Mouse (Mus musculus): Measurements from ENCODE around the gene Specc1. TPM values are rescaled to one million over a fixed set of nuclear protein-coding genes. Genes with fewer than 3 reads are reported as not detected.
A peak's percentile ranks its signal among the peaks of the same experiment; 100 is the strongest.

The Specc1 gene
- polyA plus RNA-seq, 1 experiment = 79.7 TPM

- TF ChIP-seq CTCF (IDR thresholded peaks at IDR 0.05; ENCODE audit: borderline replicate concordance, insufficient read depth, low read depth, low read length) = no peak
- TF ChIP-seq POLR2A (IDR thresholded peaks at IDR 0.05; ENCODE audit: borderline replicate concordance, insufficient read depth, low read length) = no peak
- WGBS = 98% methylated on average over 1 of the region's 1 CpGs
- Histone ChIP-seq H3K4me3 (replicated peaks; ENCODE audit: insufficient read depth, low read depth, low read length) (no peak overlapping the region), H3K27ac (ENCODE audit: insufficient read depth, low read length) (no peak overlapping the region), H3K27me3 (ENCODE audit: control insufficient read depth, insufficient read depth, low read length) (no peaks in the 10 kb centered on the region), H3K4me1 (ENCODE audit: control insufficient read depth, insufficient read depth, low read length) (no peaks in the 10 kb centered on the region)
- DNase-seq = no peak
Measured at GRCm38 (mm10) chr11:61937761-61938160, 18.8 kb upstream of the Specc1 start.

GRCm38 (mm10) chr11:61942903-61943302 lies 13.7 kb upstream of the Specc1 start:
- H3K27ac ChIP-seq (ENCODE audit: insufficient read depth, low read length) = no peak overlapping the region
- H3K4me3 ChIP-seq (replicated peaks; ENCODE audit: insufficient read depth, low read depth, low read length) = no peak overlapping the region
- 93% methylated on average over 2 of the region's 2 CpGs for WGBS
- no peaks in the 10 kb centered on the region for H3K4me1 ChIP-seq (ENCODE audit: control insufficient read depth, insufficient read depth, low read length)
- DNase-seq = no peak
- no peaks in the 10 kb centered on the region for H3K27me3 ChIP-seq (ENCODE audit: control insufficient read depth, insufficient read depth, low read length)
- TF ChIP-seq CTCF (IDR thresholded peaks at IDR 0.05; ENCODE audit: borderline replicate concordance, insufficient read depth, low read depth, low read length) (no peak), POLR2A (IDR thresholded peaks at IDR 0.05; ENCODE audit: borderline replicate concordance, insufficient read depth, low read length) (no peak)

GRCm38 (mm10) chr11:61944417-61944816 lies 12.1 kb upstream of the Specc1 start:
- Histone ChIP-seq H3K4me1 (ENCODE audit: control insufficient read depth, insufficient read depth, low read length) (no peaks in the 10 kb centered on the region), H3K27ac (ENCODE audit: insufficient read depth, low read length) (no peak overlapping the region), H3K27me3 (ENCODE audit: control insufficient read depth, insufficient read depth, low read length) (no peaks in the 10 kb centered on the region), H3K4me3 (replicated peaks; ENCODE audit: insufficient read depth, low read depth, low read length) (no peak overlapping the region)
- TF ChIP-seq CTCF (IDR thresholded peaks at IDR 0.05; ENCODE audit: borderline replicate concordance, insufficient read depth, low read depth, low read length) = no peak
- TF ChIP-seq POLR2A (IDR thresholded peaks at IDR 0.05; ENCODE audit: borderline replicate concordance, insufficient read depth, low read length) = no peak
- no peak for DNase-seq
- whole genome bisulfite sequencing = 69% methylated on average over 9 of the region's 9 CpGs

GRCm38 (mm10) chr11:61946608-61947007 lies 10.0 kb upstream of the Specc1 start:
- H3K27ac ChIP-seq (ENCODE audit: insufficient read depth, low read length) = no peak overlapping the region
- no peaks in the 10 kb centered on the region for H3K27me3 ChIP-seq (ENCODE audit: control insufficient read depth, insufficient read depth, low read length)
- no peak for TF ChIP-seq CTCF (IDR thresholded peaks at IDR 0.05; ENCODE audit: borderline replicate concordance, insufficient read depth, low read depth, low read length)
- no peak for TF ChIP-seq POLR2A (IDR thresholded peaks at IDR 0.05; ENCODE audit: borderline replicate concordance, insufficient read depth, low read length)
- no peak overlapping the region for H3K4me3 ChIP-seq (replicated peaks; ENCODE audit: insufficient read depth, low read depth, low read length)
- no peaks in the 10 kb centered on the region for H3K4me1 ChIP-seq (ENCODE audit: control insufficient read depth, insufficient read depth, low read length)
- 92% methylated on average over 4 of the region's 4 CpGs for WGBS
- no peak for DNase-seq

- H3K4me3 ChIP-seq (replicated peaks; ENCODE audit: insufficient read depth, low read depth, low read length) = no peak overlapping the region
- TF ChIP-seq CTCF (IDR thresholded peaks at IDR 0.05; ENCODE audit: borderline replicate concordance, insufficient read depth, low read depth, low read length) (peak; percentile 56; the same call in 1 of the 2 replicates), POLR2A (IDR thresholded peaks at IDR 0.05; ENCODE audit: borderline replicate concordance, insufficient read depth, low read length) (no peak)
- H3K4me1 ChIP-seq (ENCODE audit: control insufficient read depth, insufficient read depth, low read length) = no peaks in the 10 kb centered on the region
- no peaks in the 10 kb centered on the region for H3K27me3 ChIP-seq (ENCODE audit: control insufficient read depth, insufficient read depth, low read length)
- no peak overlapping the region for H3K27ac ChIP-seq (ENCODE audit: insufficient read depth, low read length)
- under 1% methylated on average over 3 of the region's 3 CpGs for WGBS
- peak; percentile 65 to 75 for DNase-seq
Measured at GRCm38 (mm10) chr11:61949315-61949714, 7.2 kb upstream of the Specc1 start.

- Histone ChIP-seq H3K27ac (ENCODE audit: insufficient read depth, low read length) (no peak overlapping the region), H3K27me3 (ENCODE audit: control insufficient read depth, insufficient read depth, low read length) (no peaks in the 10 kb centered on the region), H3K4me3 (replicated peaks; ENCODE audit: insufficient read depth, low read depth, low read length) (no peak overlapping the region), H3K4me1 (ENCODE audit: control insufficient read depth, insufficient read depth, low read length) (no peaks in the 10 kb centered on the region)
- DNase-seq = peak; percentile 84 to 92
- TF ChIP-seq CTCF (IDR thresholded peaks at IDR 0.05; ENCODE audit: borderline replicate concordance, insufficient read depth, low read depth, low read length) (peak; percentile 94), POLR2A (IDR thresholded peaks at IDR 0.05; ENCODE audit: borderline replicate concordance, insufficient read depth, low read length) (no peak)
- WGBS = 15% methylated on average over 10 of the region's 10 CpGs
Measured at GRCm38 (mm10) chr11:61950632-61951031, 5.9 kb upstream of the Specc1 start.

- no peak for DNase-seq
- Histone ChIP-seq H3K27ac (ENCODE audit: insufficient read depth, low read length) (no peak overlapping the region), H3K4me3 (replicated peaks; ENCODE audit: insufficient read depth, low read depth, low read length) (no peak overlapping the region), H3K27me3 (ENCODE audit: control insufficient read depth, insufficient read depth, low read length) (no peaks in the 10 kb centered on the region), H3K4me1 (ENCODE audit: control insufficient read depth, insufficient read depth, low read length) (no peaks in the 10 kb centered on the region; the same call in 1 of the 2 replicates)
- WGBS = 65% methylated on average over 6 of the region's 6 CpGs
- TF ChIP-seq POLR2A (IDR thresholded peaks at IDR 0.05; ENCODE audit: borderline replicate concordance, insufficient read depth, low read length) = no peak
- TF ChIP-seq CTCF (IDR thresholded peaks at IDR 0.05; ENCODE audit: borderline replicate concordance, insufficient read depth, low read depth, low read length) = no peak
Measured at GRCm38 (mm10) chr11:61955136-61955535, 1.4 kb upstream of the Specc1 start.

- DNase-seq = peak in 1 of 2 experiments; percentile 20
- TF ChIP-seq CTCF (IDR thresholded peaks at IDR 0.05; ENCODE audit: borderline replicate concordance, insufficient read depth, low read depth, low read length) = no peak
- no peak for TF ChIP-seq POLR2A (IDR thresholded peaks at IDR 0.05; ENCODE audit: borderline replicate concordance, insufficient read depth, low read length)
- H3K4me1 ChIP-seq (ENCODE audit: control insufficient read depth, insufficient read depth, low read length) = no peaks in the 10 kb centered on the region; the same call in 1 of the 2 replicates
- WGBS = 85% methylated on average over 6 of the region's 6 CpGs
- no peak overlapping the region for H3K4me3 ChIP-seq (replicated peaks; ENCODE audit: insufficient read depth, low read depth, low read length)
- no peaks in the 10 kb centered on the region for H3K27me3 ChIP-seq (ENCODE audit: control insufficient read depth, insufficient read depth, low read length)
- H3K27ac ChIP-seq (ENCODE audit: insufficient read depth, low read length) = no peak overlapping the region
Measured at GRCm38 (mm10) chr11:61955951-61956350, 612 bp upstream of the Specc1 start.
